Mouse (Mus musculus) embryonic facial prominence, embryonic 13.5 days (tissue): ENCODE results near the gene Atxn1l. TPM values are rescaled to one million over a fixed set of nuclear protein-coding genes. Genes with fewer than 3 reads are reported as not detected.

Source experiments
- ATAC-seq: fragments of 200-750 bp; cut with Nextera tagmentation; 2 replicates; pipeline ENCODE4 v1.8.0; 2017; ENCODE audit warnings: low read depth; ENCODE audit not compliant: insufficient number of reproducible peaks, insufficient read depth, low FRiP score, low TSS enrichment
- H3K27ac ChIP-seq: fragments of 300-500 bp; sonication (generic); 2 replicates; pipeline ENCODE4 v1.5.1; 2015; ENCODE audit warnings: moderate library complexity, mild to moderate bottlenecking, inconsistent platforms
- H3K27me3 ChIP-seq: fragments of 300-500 bp; sonication (generic); 2 replicates; pipeline ENCODE4 v1.6.1; 2015; ENCODE audit warnings: mild to moderate bottlenecking, inconsistent platforms
- H3K36me3 ChIP-seq: fragments of 300-500 bp; sonication (generic); 2 replicates; pipeline ENCODE4 v1.6.1; 2015; ENCODE audit warnings: mild to moderate bottlenecking, inconsistent platforms
- H3K4me1 ChIP-seq: fragments of 300-500 bp; sonication (generic); 2 replicates; pipeline ENCODE4 v1.6.1; 2015; ENCODE audit warnings: inconsistent platforms
- H3K4me2 ChIP-seq: fragments of 300-500 bp; sonication (generic); 2 replicates; pipeline ENCODE4 v1.6.1; 2015; ENCODE audit warnings: moderate library complexity, mild to moderate bottlenecking, inconsistent platforms
- H3K4me3 ChIP-seq: fragments of 300-500 bp; sonication (generic); 2 replicates; pipeline ENCODE4 v1.5.1; 2015; ENCODE audit warnings: mild to moderate bottlenecking, inconsistent platforms
- H3K9ac ChIP-seq: fragments of 300-500 bp; sonication (generic); 2 replicates; pipeline ENCODE4 v1.6.1; 2015; ENCODE audit warnings: mild to moderate bottlenecking, inconsistent platforms
- H3K9me3 ChIP-seq: fragments of 300-500 bp; sonication (generic); 2 replicates; pipeline ENCODE4 v1.6.1; 2016; ENCODE audit warnings: inconsistent platforms
- WGBS: fragments of 180-500 bp; shearing (Covaris S2); methylation state at CpG from one replicate; pipeline ENCODE4 v1.1.7; 2015; ENCODE audit warnings: mixed read lengths; 5-methylcytosine and 5-hydroxymethylcytosine counted together
- polyA plus RNA-seq: library from polyadenylated mRNA; unstranded; fragments of >200 nt; fragmentation: Nextera tagmentation; extraction: Ambion mirVana; gene quantifications from 2 replicates; pipeline ENCODE4 v1.2.1, GENCODE M21; 2015

The Atxn1l gene
- polyA plus RNA-seq, 1 experiment from 2014 or later = 7.6 TPM

- 90% methylated on average over 5 of the region's 5 CpGs for WGBS
These were observed 22.6 kb downstream of the Atxn1l start for GRCm38 (mm10) chr8:109714961-109715360.

DNA sequence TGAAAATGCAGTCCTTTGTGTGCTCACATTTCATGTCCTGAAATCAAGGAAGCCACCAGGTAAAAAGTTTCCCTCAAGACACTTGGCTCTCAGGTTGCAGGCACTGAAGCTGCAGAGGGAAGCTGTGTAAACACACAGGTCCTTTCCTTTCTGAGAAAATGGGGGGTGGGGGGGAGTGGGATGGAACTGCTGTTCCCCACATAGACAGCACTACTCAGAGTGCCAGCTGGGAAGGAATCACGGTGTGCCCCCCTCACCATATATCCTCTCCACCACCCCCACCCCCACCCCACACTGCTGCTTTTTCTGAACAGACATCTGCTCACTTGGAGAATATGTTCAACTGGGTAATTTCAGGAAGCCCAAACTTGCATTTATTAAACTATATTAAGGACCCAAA lies 25.0 kb downstream of the Atxn1l start:
- Histone ChIP-seq H3K36me3 (peaks cover 93% of the 10 kb centered on the region), H3K27ac (no peak overlapping the region), H3K9ac (no peak overlapping the region), H3K9me3 (no peaks in the 10 kb centered on the region), H3K4me3 (no peak overlapping the region), H3K4me2 (no peak overlapping the region), H3K4me1 (peaks cover 12% of the 10 kb centered on the region), H3K27me3 (no peaks in the 10 kb centered on the region)
- no peak for ATAC-seq
- WGBS = 82% methylated on average over 1 of the region's 1 CpGs

More at GRCm38 (mm10) chr8:109714961-109715360, 22.6 kb downstream of the Atxn1l start:
- Histone ChIP-seq H3K9ac (no peak overlapping the region), H3K4me1 (no peaks in the 10 kb centered on the region), H3K36me3 (peaks cover 93% of the 10 kb centered on the region), H3K27me3 (no peaks in the 10 kb centered on the region), H3K4me3 (no peak overlapping the region), H3K9me3 (no peaks in the 10 kb centered on the region), H3K27ac (no peak overlapping the region), H3K4me2 (no peak overlapping the region)
- no peak for ATAC-seq

GRCm38 (mm10) chr8:109707921-109708320 lies 29.6 kb downstream of the Atxn1l start:
- 92% methylated on average over 4 of the region's 4 CpGs for WGBS
- no peaks in the 10 kb centered on the region for H3K9me3 ChIP-seq
- H3K4me2 ChIP-seq = peak overlapping the region; percentile 34
- no peak for ATAC-seq
- no peak overlapping the region; the same call in 1 of the 2 replicates for H3K4me3 ChIP-seq
- H3K27ac ChIP-seq = no peak overlapping the region
- H3K4me1 ChIP-seq = peaks cover 30% of the 10 kb centered on the region
- H3K27me3 ChIP-seq = no peaks in the 10 kb centered on the region
- H3K9ac ChIP-seq = no peak overlapping the region
- H3K36me3 ChIP-seq = peaks cover 52% of the 10 kb centered on the region

DNA sequence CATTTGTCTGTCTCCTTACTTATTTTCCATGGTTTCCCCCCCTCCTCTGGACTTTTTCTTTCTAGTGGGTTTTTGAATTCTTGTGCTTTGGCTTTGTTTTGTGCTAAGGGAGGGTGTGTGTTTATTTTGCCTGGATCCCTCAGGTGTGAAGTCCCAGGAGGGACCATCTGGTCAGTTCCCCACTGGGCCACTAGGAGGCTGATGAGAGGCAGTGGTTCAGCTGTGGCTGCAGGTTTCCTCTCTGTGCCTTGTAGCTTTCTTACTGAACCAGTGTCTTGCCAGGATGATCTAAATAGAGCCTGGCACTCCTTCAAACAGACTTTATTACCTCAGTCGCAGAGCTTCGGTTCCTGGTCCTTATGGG lies 30.7 kb downstream of the Atxn1l start:
- Histone ChIP-seq H3K4me2 (peak overlapping the region; percentile 88), H3K9me3 (no peaks in the 10 kb centered on the region), H3K27me3 (no peaks in the 10 kb centered on the region), H3K4me1 (peaks cover 30% of the 10 kb centered on the region), H3K36me3 (peaks cover 41% of the 10 kb centered on the region), H3K4me3 (peak overlapping the region; percentile 94), H3K27ac (no peak overlapping the region), H3K9ac (peak overlapping the region; percentile 99)
- ATAC-seq = no peak
- WGBS = 14% methylated on average over 2 of the region's 2 CpGs

DNA sequence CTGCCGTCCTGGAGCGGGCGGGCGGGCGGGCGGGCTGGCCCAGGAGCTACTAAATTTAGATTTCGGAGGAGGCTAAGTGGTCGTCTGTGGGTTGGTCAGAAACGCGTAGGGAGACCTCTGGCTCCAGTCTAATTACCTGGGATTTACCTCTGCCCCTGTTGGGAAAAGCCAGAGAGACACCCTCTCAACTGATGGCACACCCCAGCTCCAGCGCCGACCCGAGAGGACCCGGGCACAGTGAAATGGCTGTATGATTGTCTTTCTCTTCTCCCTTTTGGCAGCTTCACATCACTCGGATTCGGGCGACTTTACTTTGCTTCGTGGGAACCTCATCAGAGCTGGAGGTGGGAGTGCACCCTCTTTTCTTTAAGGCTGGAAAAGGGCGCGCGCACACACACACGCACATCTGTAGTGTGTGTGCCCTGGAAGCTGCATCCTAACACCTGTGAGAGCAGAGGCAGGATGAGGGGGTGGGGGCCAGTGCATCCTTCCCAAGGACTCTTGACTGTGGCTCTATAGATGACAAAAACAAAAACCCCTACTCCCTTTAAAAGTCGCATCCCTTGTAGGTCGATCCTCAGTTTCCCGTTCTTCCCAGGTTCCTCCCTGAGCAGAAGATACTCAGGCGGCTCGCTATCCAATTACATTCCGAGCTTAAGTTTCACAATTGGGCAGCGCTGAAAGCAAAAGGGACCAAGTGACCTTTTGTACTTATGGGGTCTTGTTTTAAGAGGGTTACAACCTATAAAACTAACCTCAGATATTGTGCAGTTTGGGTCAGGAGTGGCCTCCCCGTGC lies 31.3 kb downstream of the Atxn1l start:
- Histone ChIP-seq H3K27ac (peak overlapping the region; percentile 98), H3K9me3 (no peaks in the 10 kb centered on the region), H3K4me2 (peak overlapping the region; percentile 88), H3K4me1 (peaks cover 30% of the 10 kb centered on the region), H3K4me3 (peak overlapping the region; percentile 94), H3K27me3 (no peaks in the 10 kb centered on the region), H3K36me3 (peaks cover 36% of the 10 kb centered on the region), H3K9ac (peak overlapping the region; percentile 99)
- WGBS = under 1% methylated on average over 29 of the region's 30 CpGs
- ATAC-seq = peak; percentile 43; the same call in 1 of the 2 replicates

DNA sequence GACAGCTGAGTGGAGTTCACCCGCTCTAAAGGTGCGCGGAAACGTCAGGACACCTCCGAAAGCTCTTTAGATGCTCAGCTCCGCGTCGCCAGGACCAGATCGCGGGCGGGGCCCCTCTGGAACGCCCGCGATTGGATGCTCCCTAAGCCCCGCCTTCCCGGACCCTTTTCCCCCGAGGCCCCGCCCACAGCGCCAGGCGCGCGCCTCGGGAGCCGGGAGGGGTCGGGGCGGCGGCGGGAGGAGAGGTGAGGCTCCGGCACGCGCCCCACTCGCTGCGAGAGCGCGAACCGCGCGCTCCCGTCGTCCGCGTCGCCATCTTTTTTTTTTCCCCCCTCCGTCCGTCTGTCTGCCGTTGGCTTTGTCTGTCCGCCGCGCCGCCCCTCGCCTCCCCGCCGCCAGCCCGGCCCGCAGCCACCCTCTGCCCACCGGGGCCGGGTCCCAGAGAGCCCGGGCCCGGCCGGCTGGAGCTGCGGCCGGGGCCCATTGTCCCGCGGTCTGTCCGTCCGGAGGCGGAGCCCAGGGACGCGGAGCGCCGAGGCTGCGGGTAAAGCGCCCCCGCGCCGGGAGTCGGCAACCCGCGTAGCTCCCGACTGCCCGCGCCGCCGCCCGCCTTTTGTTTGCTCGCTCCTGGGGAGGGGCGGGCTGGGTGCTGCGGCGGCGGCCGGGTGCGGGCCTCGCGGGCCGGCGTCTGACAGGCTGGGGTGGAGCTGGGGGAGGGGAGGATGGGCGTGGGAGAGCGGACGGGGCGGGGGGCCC lies 32.0 kb downstream of the Atxn1l start, which contains the start of gene Zfp821:
TSS of gene Zfp821 (plus strand) at position 227 of the 756 bp plus-strand sequence.
- Histone ChIP-seq H3K36me3 (peaks cover 28% of the 10 kb centered on the region), H3K9me3 (no peaks in the 10 kb centered on the region), H3K27me3 (no peaks in the 10 kb centered on the region), H3K4me2 (peak within 1 kb of the TSS; percentile 88), H3K4me3 (peak within 1 kb of the TSS; percentile 94), H3K4me1 (peaks cover 30% of the 10 kb centered on the region), H3K27ac (peak within 1 kb of the TSS; percentile 98), H3K9ac (peak within 1 kb of the TSS; percentile 99)
- ATAC-seq = peak; percentile 84
- WGBS = under 1% methylated on average over 69 of the region's 100 CpGs

- no peak for ATAC-seq
- peak overlapping the region; percentile 51 for H3K27ac ChIP-seq
These were observed 32.8 kb downstream of the Atxn1l start for GRCm38 (mm10) chr8:109704565-109705319.

DNA sequence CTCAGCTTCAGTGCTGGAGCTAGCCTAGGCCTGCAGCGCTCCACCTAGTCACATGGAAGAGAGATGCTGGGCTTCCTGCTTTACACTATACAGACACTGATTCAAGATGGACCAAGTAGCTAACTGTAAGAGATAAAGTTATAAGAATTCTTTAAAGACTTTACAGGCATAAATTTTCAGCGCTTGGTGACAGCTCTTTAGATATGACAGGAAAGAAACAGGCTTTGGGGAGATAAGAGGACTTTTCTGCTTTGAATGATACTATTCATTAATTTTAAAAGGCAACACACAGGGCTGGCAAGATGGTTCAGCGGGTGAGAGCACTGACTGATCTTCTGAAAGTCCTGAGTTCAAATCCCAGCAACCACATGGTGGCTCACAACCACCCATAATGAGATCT lies 39.1 kb downstream of the Atxn1l start:
- H3K27ac ChIP-seq = no peak overlapping the region
- H3K4me1 ChIP-seq = peaks cover 8% of the 10 kb centered on the region
- H3K27me3 ChIP-seq = no peaks in the 10 kb centered on the region
- no peaks in the 10 kb centered on the region for H3K36me3 ChIP-seq
- no peak overlapping the region for H3K9ac ChIP-seq
- WGBS = 85% methylated on average over 3 of the region's 3 CpGs
- no peaks in the 10 kb centered on the region for H3K9me3 ChIP-seq
- H3K4me3 ChIP-seq = no peak overlapping the region
- no peak for ATAC-seq
- H3K4me2 ChIP-seq = no peak overlapping the region

More at GRCm38 (mm10) chr8:109704565-109705319, 32.8 kb downstream of the Atxn1l start:
- WGBS = 11% methylated on average over 24 of the region's 24 CpGs
- Histone ChIP-seq H3K4me2 (peak overlapping the region; percentile 88), H3K4me3 (peak overlapping the region; percentile 94), H3K9ac (peak overlapping the region; percentile 99), H3K27me3 (no peaks in the 10 kb centered on the region), H3K36me3 (peaks cover 20% of the 10 kb centered on the region), H3K4me1 (peaks cover 30% of the 10 kb centered on the region), H3K9me3 (no peaks in the 10 kb centered on the region)

GRCm38 (mm10) chr8:109697754-109698153 lies 39.8 kb downstream of the Atxn1l start:
- no peak for ATAC-seq
- peaks cover 8% of the 10 kb centered on the region for H3K4me1 ChIP-seq
- no peak overlapping the region for H3K4me2 ChIP-seq
- H3K27ac ChIP-seq = no peak overlapping the region
- no peak overlapping the region for H3K4me3 ChIP-seq
- H3K9me3 ChIP-seq = no peaks in the 10 kb centered on the region
- no peaks in the 10 kb centered on the region for H3K36me3 ChIP-seq
- WGBS = 62% methylated on average over 1 of the region's 1 CpGs
- no peaks in the 10 kb centered on the region for H3K27me3 ChIP-seq
- H3K9ac ChIP-seq = no peak overlapping the region

GRCm38 (mm10) chr8:109694154-109694553 lies 43.4 kb downstream of the Atxn1l start:
- H3K4me3 ChIP-seq = peak overlapping the region; percentile 96; the same call in 1 of the 2 replicates
- WGBS = 33% methylated on average over 6 of the region's 6 CpGs

More at GRCm38 (mm10) chr8:109694154-109694553, 43.4 kb downstream of the Atxn1l start:
- H3K36me3 ChIP-seq = no peaks in the 10 kb centered on the region
- no peak for ATAC-seq
- H3K9ac ChIP-seq = no peak overlapping the region
- H3K27me3 ChIP-seq = no peaks in the 10 kb centered on the region
- peak overlapping the region; percentile 73 for H3K4me2 ChIP-seq
- peaks cover 25% of the 10 kb centered on the region for H3K4me1 ChIP-seq
- no peak overlapping the region for H3K27ac ChIP-seq
- H3K9me3 ChIP-seq = no peaks in the 10 kb centered on the region
